Mouse (Mus musculus) forebrain, embryonic 16.5 days (tissue): ENCODE measurements at regions not wholly inside any gene's neighbourhood (a gene's known extent, or its start where the extent isn't known, plus 50 kb on each side); places are given as distances from the start of the nearest gene placed in this dataset.

Experiments used
- ATAC-seq: fragments of 200-750 bp; cut with Nextera tagmentation; 2 replicates; pipeline ENCODE4 v1.8.0; 2017; ENCODE audit warnings: mild to moderate bottlenecking, moderate library complexity
- H3K27ac ChIP-seq: fragments of 300-500 bp; sonication (generic); 2 replicates; pipeline ENCODE4 v1.5.1; 2014; ENCODE audit warnings: low read length, control low read depth
- H3K27me3 ChIP-seq: fragments of 300-500 bp; sonication (generic); replicated peaks from 2 replicates; pipeline ENCODE4 v1.6.1; 2014; ENCODE audit warnings: low read length; ENCODE audit not compliant: control insufficient read depth, insufficient read depth
- H3K36me3 ChIP-seq: fragments of 300-500 bp; sonication (generic); 2 replicates; pipeline ENCODE4 v1.6.1; 2014; ENCODE audit not compliant: control insufficient read depth, insufficient read depth
- H3K4me1 ChIP-seq: fragments of 300-500 bp; sonication (generic); replicated peaks from 2 replicates; pipeline ENCODE4 v1.6.1; 2014; ENCODE audit warnings: low read length; ENCODE audit not compliant: control insufficient read depth, insufficient read depth
- H3K4me2 ChIP-seq: fragments of 300-500 bp; sonication (generic); 2 replicates; pipeline ENCODE4 v1.6.1; 2014; ENCODE audit warnings: mild to moderate bottlenecking, low read length, control low read depth
- H3K4me3 ChIP-seq: fragments of 300-500 bp; sonication (generic); replicated peaks from 2 replicates; pipeline ENCODE4 v1.5.1; 2014; ENCODE audit warnings: mild to moderate bottlenecking, low read length, control low read depth
- H3K9ac ChIP-seq: fragments of 300-500 bp; sonication (generic); replicated peaks from 2 replicates; pipeline ENCODE4 v1.6.1; 2014; ENCODE audit warnings: low read depth, low read length, control low read depth
- H3K9me3 ChIP-seq: fragments of 300-500 bp; sonication (generic); 2 replicates; pipeline ENCODE4 v1.6.1; 2016; ENCODE audit warnings: low read length; ENCODE audit not compliant: control insufficient read depth
- WGBS: fragments of 180-500 bp; shearing (Covaris S2); extraction: QIAGEN DNeasy Blood & Tissue Kit; methylation state at CpG from one replicate; pipeline ENCODE4 v1.1.7; 2014; 5-methylcytosine and 5-hydroxymethylcytosine counted together

- H3K4me2 ChIP-seq = no peak overlapping the region
- ATAC-seq = no peak
- H3K4me3 ChIP-seq = no peak overlapping the region
- no peaks in the 10 kb centered on the region for H3K27me3 ChIP-seq
- no peak overlapping the region for H3K9ac ChIP-seq
- no peaks in the 10 kb centered on the region for H3K4me1 ChIP-seq
- H3K36me3 ChIP-seq = no peaks in the 10 kb centered on the region
- 59% methylated on average over 2 of the region's 2 CpGs for WGBS
- no peak overlapping the region for H3K27ac ChIP-seq
- H3K9me3 ChIP-seq = no peaks in the 10 kb centered on the region
These were observed 119.9 kb downstream of the Plod2 start for GRCm38 (mm10) chr9:92661938-92662337.

GRCm38 (mm10) chr9:92667361-92667881, 125.4 kb downstream of the Plod2 start:
- Histone ChIP-seq H3K9me3 (no peaks in the 10 kb centered on the region), H3K4me1 (no peaks in the 10 kb centered on the region), H3K4me2 (no peak overlapping the region), H3K27ac (no peak overlapping the region), H3K4me3 (no peak overlapping the region), H3K27me3 (no peaks in the 10 kb centered on the region), H3K36me3 (no peaks in the 10 kb centered on the region), H3K9ac (no peak overlapping the region)
- ATAC-seq = no peak
- WGBS = 85% methylated on average over 1 of the region's 1 CpGs

GRCm38 (mm10) chr9:92671966-92672365, 129.9 kb downstream of the Plod2 start:
- no peaks in the 10 kb centered on the region for H3K9me3 ChIP-seq
- no peaks in the 10 kb centered on the region for H3K27me3 ChIP-seq
- no peaks in the 10 kb centered on the region for H3K4me1 ChIP-seq
- WGBS = 73% methylated on average over 3 of the region's 3 CpGs
- no peaks in the 10 kb centered on the region for H3K36me3 ChIP-seq
- no peak overlapping the region for H3K4me2 ChIP-seq
- no peak for ATAC-seq
- H3K4me3 ChIP-seq = no peak overlapping the region
- no peak overlapping the region for H3K27ac ChIP-seq
- no peak overlapping the region for H3K9ac ChIP-seq

DNA sequence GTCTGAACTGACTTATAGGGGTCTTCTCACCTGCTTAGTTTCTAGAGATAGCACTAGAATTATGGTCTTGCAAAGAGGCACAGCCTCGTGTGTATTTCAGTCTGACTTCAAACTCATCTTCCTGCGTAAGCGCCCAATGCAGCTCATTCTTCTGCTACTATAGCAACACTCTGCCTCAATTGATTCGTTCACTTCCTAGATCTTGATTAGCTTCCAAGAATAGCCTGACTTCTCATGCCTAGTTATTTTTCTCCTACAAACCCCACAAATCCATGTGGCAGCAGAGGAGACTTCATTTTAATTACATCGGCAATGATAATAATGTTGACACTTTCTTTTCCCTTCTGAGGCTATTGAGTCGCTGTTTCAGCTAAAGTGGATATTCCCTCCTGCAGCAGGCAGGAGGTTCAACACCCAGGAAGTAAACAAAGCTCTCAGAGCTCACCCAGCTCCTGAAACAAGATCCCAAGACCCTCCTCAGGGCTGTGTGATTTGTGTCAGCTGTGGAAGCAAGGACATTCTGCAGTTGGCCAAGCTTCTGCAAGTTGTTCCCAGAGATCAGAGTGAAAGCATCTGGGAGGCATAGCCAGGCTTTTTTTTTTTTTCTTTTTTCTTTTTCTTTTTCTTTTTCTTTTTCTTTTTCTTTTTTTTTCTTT, 152.5 kb downstream of the Plod2 start:
- Histone ChIP-seq H3K36me3 (no peaks in the 10 kb centered on the region), H3K4me2 (no peak overlapping the region), H3K9me3 (no peaks in the 10 kb centered on the region), H3K27me3 (no peaks in the 10 kb centered on the region), H3K4me3 (no peak overlapping the region), H3K27ac (no peak overlapping the region), H3K4me1 (no peaks in the 10 kb centered on the region), H3K9ac (no peak overlapping the region)
- 65% methylated on average over 6 of the region's 6 CpGs for WGBS
- ATAC-seq = no peak

GRCm38 (mm10) chr9:92697971-92698370, 155.9 kb downstream of the Plod2 start:
- no peaks in the 10 kb centered on the region for H3K36me3 ChIP-seq
- no peak overlapping the region for H3K4me2 ChIP-seq
- H3K4me1 ChIP-seq = no peaks in the 10 kb centered on the region
- ATAC-seq = no peak
- H3K9me3 ChIP-seq = no peaks in the 10 kb centered on the region
- H3K27me3 ChIP-seq = no peaks in the 10 kb centered on the region
- no peak overlapping the region for H3K9ac ChIP-seq
- 55% methylated on average over 3 of the region's 3 CpGs for WGBS
- H3K4me3 ChIP-seq = no peak overlapping the region
- no peak overlapping the region for H3K27ac ChIP-seq

GRCm38 (mm10) chr9:92704752-92705151, 162.7 kb downstream of the Plod2 start:
- H3K4me3 ChIP-seq = no peak overlapping the region
- no peaks in the 10 kb centered on the region for H3K9me3 ChIP-seq
- 85% methylated on average over 2 of the region's 2 CpGs for WGBS
- H3K4me1 ChIP-seq = no peaks in the 10 kb centered on the region
- H3K27me3 ChIP-seq = no peaks in the 10 kb centered on the region
- ATAC-seq = no peak
- H3K27ac ChIP-seq = no peak overlapping the region
- no peak overlapping the region for H3K9ac ChIP-seq
- no peak overlapping the region for H3K4me2 ChIP-seq
- H3K36me3 ChIP-seq = no peaks in the 10 kb centered on the region

GRCm38 (mm10) chr9:92707011-92707410, 165.0 kb downstream of the Plod2 start:
- Histone ChIP-seq H3K4me1 (no peaks in the 10 kb centered on the region), H3K9ac (no peak overlapping the region), H3K9me3 (no peaks in the 10 kb centered on the region), H3K36me3 (no peaks in the 10 kb centered on the region), H3K27ac (no peak overlapping the region), H3K4me3 (no peak overlapping the region), H3K4me2 (no peak overlapping the region), H3K27me3 (no peaks in the 10 kb centered on the region)
- no peak for ATAC-seq
- WGBS = 80% methylated on average over 6 of the region's 6 CpGs

- Histone ChIP-seq H3K27me3 (no peaks in the 10 kb centered on the region), H3K9ac (no peak overlapping the region), H3K4me3 (no peak overlapping the region), H3K4me1 (peaks cover 7% of the 10 kb centered on the region; the same call in 1 of the 2 replicates), H3K9me3 (no peaks in the 10 kb centered on the region), H3K4me2 (no peak overlapping the region), H3K36me3 (no peaks in the 10 kb centered on the region), H3K27ac (0 out of 2 replicates have a peak overlapping the region, but pooled peaks have one; percentile 12)
- WGBS = 8% methylated on average over 6 of the region's 6 CpGs
- peak; percentile 95 for ATAC-seq
These were observed 175.2 kb downstream of the Plod2 start for GRCm38 (mm10) chr9:92717176-92717575.

GRCm38 (mm10) chr9:92718337-92718736, 176.3 kb downstream of the Plod2 start:
- Histone ChIP-seq H3K4me2 (no peak overlapping the region), H3K4me1 (peaks cover 7% of the 10 kb centered on the region; the same call in 1 of the 2 replicates), H3K27me3 (no peaks in the 10 kb centered on the region), H3K36me3 (no peaks in the 10 kb centered on the region), H3K9me3 (no peaks in the 10 kb centered on the region), H3K4me3 (no peak overlapping the region), H3K9ac (no peak overlapping the region), H3K27ac (no peak overlapping the region)
- no peak for ATAC-seq

- Histone ChIP-seq H3K27ac (no peak overlapping the region), H3K4me1 (peaks cover 7% of the 10 kb centered on the region; the same call in 1 of the 2 replicates), H3K4me2 (no peak overlapping the region), H3K9ac (no peak overlapping the region), H3K9me3 (no peaks in the 10 kb centered on the region), H3K4me3 (no peak overlapping the region), H3K36me3 (no peaks in the 10 kb centered on the region), H3K27me3 (no peaks in the 10 kb centered on the region)
- WGBS = 55% methylated on average over 6 of the region's 6 CpGs
- no peak for ATAC-seq
These were observed 177.2 kb downstream of the Plod2 start for GRCm38 (mm10) chr9:92719251-92719650.
